9 mouse cellular contexts compared by ENCODE assay signal in genomic region chr5:124509742-124510237, GRCm38 (mm10). TPM values are rescaled to one million over a fixed set of nuclear protein-coding genes. Genes with fewer than 3 reads are reported as not detected.
A peak's percentile ranks its signal among the peaks of the same experiment; 100 is the strongest.
DNase-seq lines count a peak whose midpoint lies in the region; ATAC-seq and TF ChIP-seq lines count a peak whose summit lies in the region.
"Had no signal": no experiment of that assay in that cellular context is flagged by ENCODE, and none has a peak within 500 bp of the region (broad histone marks: within the 10 kb centered on the region; RNA-seq: fewer than 3 reads in every experiment).

No protein-coding gene starts in this region.

- peak; percentile 56 for DNase-seq in urinary bladder, postnatal 14 days (ENCODE audit: low spot score)
- no peak for DNase-seq in urinary bladder, postnatal 10 days (ENCODE audit: low spot score)
- DNase-seq in limb, embryonic 14.5 days (ENCODE audit: low spot score) = peak; percentile 9
- DNase-seq in adrenal gland, adult 18-20 months (ENCODE audit: low spot score in 2 of 2) = no peak
- no peak for DNase-seq in cerebellum, postnatal 4 days (ENCODE audit: low spot score in 2 of 2)
- DNase-seq in midbrain, embryonic 11.5 days (ENCODE audit: low spot score, missing footprints) = no peak
- DNase-seq in layer of hippocampus, adult 8-10 months (ENCODE audit: low spot score in 2 of 2) = no peak

- ATAC-seq in heart, embryonic 15.5 days (replicated peaks; ENCODE audit: insufficient number of reproducible peaks, insufficient read depth, low FRiP score, low read depth) = peak; percentile 88
- ATAC-seq in limb, embryonic 14.5 days (ENCODE audit: low FRiP score, low read depth) = peak; percentile 64
- no peak for ATAC-seq in midbrain, embryonic 11.5 days (ENCODE audit: low FRiP score)

- H3K36me3 ChIP-seq in heart, embryonic 15.5 days = peaks cover 26% of the 10 kb centered on the region
- H3K36me3 ChIP-seq in limb, embryonic 14.5 days (ENCODE audit: control insufficient read depth, insufficient read depth, low read length) = peaks cover 77% of the 10 kb centered on the region
- peaks cover 4% of the 10 kb centered on the region; the same call in 1 of the 2 replicates for H3K36me3 ChIP-seq in midbrain, embryonic 11.5 days (ENCODE audit: control insufficient read depth, insufficient read depth, low read length)

- H3K9ac ChIP-seq in heart, embryonic 15.5 days = no peak overlapping the region
- H3K9ac ChIP-seq in limb, embryonic 14.5 days (ENCODE audit: low read depth, low read length, severe bottlenecking) = 0 out of 2 replicates have a peak overlapping the region, but pooled peaks have one; percentile 12
- H3K9ac ChIP-seq in midbrain, embryonic 11.5 days (ENCODE audit: low read length) = no peak overlapping the region

- peaks cover 23% of the 10 kb centered on the region for H3K4me1 ChIP-seq in heart, embryonic 15.5 days (replicated peaks)
- no peaks in the 10 kb centered on the region for H3K4me1 ChIP-seq in limb, embryonic 14.5 days (ENCODE audit: control insufficient read depth, insufficient read depth, low read length)
- no peaks in the 10 kb centered on the region for H3K4me1 ChIP-seq in midbrain, embryonic 11.5 days (ENCODE audit: control insufficient read depth, insufficient read depth, low read length)

- peak overlapping the region; percentile 71 for H3K27ac ChIP-seq in heart, embryonic 15.5 days
- H3K27ac ChIP-seq in limb, embryonic 14.5 days (replicated peaks; ENCODE audit: low read depth, low read length) = no peak overlapping the region
- H3K27ac ChIP-seq in midbrain, embryonic 11.5 days (ENCODE audit: low read depth, low read length) = no peak overlapping the region
- H3K27ac ChIP-seq: macrophage had no signal

- H3K9me3 ChIP-seq in heart, embryonic 15.5 days (replicated peaks) = no peaks in the 10 kb centered on the region
- H3K9me3 ChIP-seq in limb, embryonic 14.5 days (ENCODE audit: control insufficient read depth, low read length) = no peaks in the 10 kb centered on the region
- H3K9me3 ChIP-seq in midbrain, embryonic 11.5 days (ENCODE audit: control insufficient read depth, low read length) = no peaks in the 10 kb centered on the region

- H3K27me3 ChIP-seq in heart, embryonic 15.5 days = no peaks in the 10 kb centered on the region
- no peaks in the 10 kb centered on the region for H3K27me3 ChIP-seq in limb, embryonic 14.5 days (ENCODE audit: control insufficient read depth, insufficient read depth, low read length)
- no peaks in the 10 kb centered on the region for H3K27me3 ChIP-seq in midbrain, embryonic 11.5 days (ENCODE audit: control insufficient read depth, insufficient read depth, low read length)

- TF ChIP-seq POLR2A in limb, embryonic 14.5 days (IDR thresholded peaks at IDR 0.05; ENCODE audit: borderline replicate concordance, extremely low read depth, insufficient read depth, insufficient read length) = no peak

- no peak overlapping the region for H3K4me3 ChIP-seq in heart, embryonic 15.5 days
- no peak overlapping the region for H3K4me3 ChIP-seq in limb, embryonic 14.5 days (replicated peaks; ENCODE audit: low read length)
- H3K4me3 ChIP-seq in midbrain, embryonic 11.5 days (ENCODE audit: low read depth, low read length) = no peak overlapping the region

- peak overlapping the region; percentile 26 for H3K4me2 ChIP-seq in heart, embryonic 15.5 days
- H3K4me2 ChIP-seq in limb, embryonic 14.5 days (replicated peaks; ENCODE audit: low read depth, low read length, severe bottlenecking) = no peak overlapping the region
- H3K4me2 ChIP-seq in midbrain, embryonic 11.5 days = no peak overlapping the region

- 30% methylated on average over 12 of the region's 12 CpGs for WGBS in heart, embryonic 15.5 days
- WGBS in limb, embryonic 14.5 days = 74% methylated on average over 12 of the region's 12 CpGs
- 81% methylated on average over 12 of the region's 12 CpGs for WGBS in midbrain, embryonic 11.5 days

RNA-seq across cellular contexts. Expression of gene Rilpl1, which starts 21.4 kb away (rescaled TPM):
- polyA plus RNA-seq in heart, embryonic 15.5 days (2015; fragmentation: Nextera tagmentation; extraction: Ambion mirVana) = 26.5 and 27.8 TPM in 2 replicates
- 17.8 and 22.4 TPM in 2 replicates for polyA plus RNA-seq in limb, embryonic 14.5 days (2012; rRNA removed)
- 23.2 and 28.0 TPM in 2 replicates for polyA plus RNA-seq in limb, embryonic 14.5 days (2014; fragmentation: Nextera tagmentation; extraction: Ambion mirVana)
- total RNA-seq in adrenal gland, adult 18-20 months (2021) = 10 to 100 TPM; 13.1 to 17.6 TPM
- 17.7 and 21.7 TPM in 2 replicates for polyA plus RNA-seq in midbrain, embryonic 11.5 days (2014; fragmentation: Nextera tagmentation; extraction: Ambion mirVana)
- 10 to 100 TPM; 67.1 to 69.2 (median 68.8) TPM for total RNA-seq in layer of hippocampus, adult 8-10 months (2022)

RNA-seq across cellular contexts. Expression of gene Snrnp35, which starts 26.9 kb away (rescaled TPM):
- 19.2 and 20.7 TPM in 2 replicates for polyA plus RNA-seq in heart, embryonic 15.5 days (2015; fragmentation: Nextera tagmentation; extraction: Ambion mirVana)
- polyA plus RNA-seq in limb, embryonic 14.5 days (2012; rRNA removed) = 8.1 and 17.1 TPM in 2 replicates
- 10.7 and 12.2 TPM in 2 replicates for polyA plus RNA-seq in limb, embryonic 14.5 days (2014; fragmentation: Nextera tagmentation; extraction: Ambion mirVana)
- 10 to 100 TPM; 20.8 to 21.9 TPM for total RNA-seq in adrenal gland, adult 18-20 months (2021)
- 15.6 and 17.3 TPM in 2 replicates for polyA plus RNA-seq in midbrain, embryonic 11.5 days (2014; fragmentation: Nextera tagmentation; extraction: Ambion mirVana)
- 10 to 100 TPM; 25.7 to 31.5 (median 28.6) TPM for total RNA-seq in layer of hippocampus, adult 8-10 months (2022)

RNA-seq across cellular contexts. Expression of gene Tmed2, which starts 30.7 kb away (rescaled TPM):
- 409 and 423 TPM in 2 replicates for polyA plus RNA-seq in heart, embryonic 15.5 days (2015; fragmentation: Nextera tagmentation; extraction: Ambion mirVana)
- polyA plus RNA-seq in limb, embryonic 14.5 days (2012; rRNA removed) = 260 and 264 TPM in 2 replicates
- polyA plus RNA-seq in limb, embryonic 14.5 days (2014; fragmentation: Nextera tagmentation; extraction: Ambion mirVana) = 594 and 615 TPM in 2 replicates
- 100 to 1,000 TPM; 214 to 218 TPM for total RNA-seq in adrenal gland, adult 18-20 months (2021)
- 490 and 523 TPM in 2 replicates for polyA plus RNA-seq in midbrain, embryonic 11.5 days (2014; fragmentation: Nextera tagmentation; extraction: Ambion mirVana)
- 100 to 1,000 TPM; 100 to 117 (median 109) TPM for total RNA-seq in layer of hippocampus, adult 8-10 months (2022)

RNA-seq across cellular contexts. Expression of gene Rilpl2, which starts 31.6 kb away (rescaled TPM):
- polyA plus RNA-seq in heart, embryonic 15.5 days (2015; fragmentation: Nextera tagmentation; extraction: Ambion mirVana) = 15.0 and 20.9 TPM in 2 replicates
- 34.7 and 36.3 TPM in 2 replicates for polyA plus RNA-seq in limb, embryonic 14.5 days (2012; rRNA removed)
- polyA plus RNA-seq in limb, embryonic 14.5 days (2014; fragmentation: Nextera tagmentation; extraction: Ambion mirVana) = 36.9 and 39.2 TPM in 2 replicates
- total RNA-seq in adrenal gland, adult 18-20 months (2021) = 10 to 100 TPM; 22.3 TPM
- 19.6 and 23.1 TPM in 2 replicates for polyA plus RNA-seq in midbrain, embryonic 11.5 days (2014; fragmentation: Nextera tagmentation; extraction: Ambion mirVana)
- total RNA-seq in layer of hippocampus, adult 8-10 months (2022) = 10 to 100 TPM; 15.5 to 21.0 (median 17.2) TPM

RNA-seq across cellular contexts. Expression of gene Ddx55, which starts 42.9 kb away (rescaled TPM):
- polyA plus RNA-seq in heart, embryonic 15.5 days (2015; fragmentation: Nextera tagmentation; extraction: Ambion mirVana) = 6.7 and 8.7 TPM in 2 replicates
- 20.8 and 22.0 TPM in 2 replicates for polyA plus RNA-seq in limb, embryonic 14.5 days (2012; rRNA removed)
- 11.9 and 12.5 TPM in 2 replicates for polyA plus RNA-seq in limb, embryonic 14.5 days (2014; fragmentation: Nextera tagmentation; extraction: Ambion mirVana)
- 10 to 100 TPM; 13.2 to 15.3 TPM for total RNA-seq in adrenal gland, adult 18-20 months (2021)
- polyA plus RNA-seq in midbrain, embryonic 11.5 days (2014; fragmentation: Nextera tagmentation; extraction: Ambion mirVana) = 13.2 and 15.0 TPM in 2 replicates
- 10 to 100 TPM; 27.5 to 36.8 (median 29.6) TPM for total RNA-seq in layer of hippocampus, adult 8-10 months (2022)

Comparison
In these comparisons a context has a peak if more than half of its experiments do, and no peak if none do; other contexts are left out.
1. DNase-seq: peak in urinary bladder, postnatal 14 days (single experiment) and limb, embryonic 14.5 days (single experiment); none in urinary bladder, postnatal 10 days (single experiment), adrenal gland, adult 18-20 months (0 of 2), cerebellum, postnatal 4 days (0 of 2), midbrain, embryonic 11.5 days (single experiment) and layer of hippocampus, adult 8-10 months (0 of 2).